Mouse (Mus musculus): Measurements from ENCODE around the gene Gm10277. TPM values are rescaled to one million over a fixed set of nuclear protein-coding genes. Genes with fewer than 3 reads are reported as not detected.

Gm10277 gene
- polyA plus RNA-seq, 1 experiment from 2014 or later: 0.26 TPM

DNA sequence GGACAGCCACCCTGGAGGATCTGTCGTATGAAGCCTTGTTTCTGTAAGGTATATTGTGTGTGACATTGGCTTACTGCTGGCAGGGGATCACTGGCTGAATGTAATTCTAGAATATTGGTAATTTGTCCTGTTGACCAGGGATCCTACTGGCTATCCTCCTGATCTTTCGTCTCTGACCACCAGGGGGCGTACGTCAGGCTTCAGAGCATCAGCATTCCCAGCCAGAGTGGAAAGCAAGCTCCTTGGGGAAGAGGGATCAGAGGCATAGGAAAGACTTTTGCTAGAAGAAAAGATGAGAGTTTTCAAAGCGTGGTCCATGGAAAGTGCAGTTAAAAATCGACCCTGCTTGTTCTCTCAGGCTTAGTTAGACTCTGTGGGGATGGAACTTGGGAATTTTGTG, 50.3 kb downstream of the Gm10277 start:
- Histone ChIP-seq H3K9ac (ENCODE audit: low read depth, low read length) (no peak overlapping the region), H3K27ac (replicated peaks; ENCODE audit: low read depth, low read length) (no peak overlapping the region), H3K27me3 (replicated peaks; ENCODE audit: control insufficient read depth, insufficient read depth, low read length) (no peaks in the 10 kb centered on the region), H3K36me3 (ENCODE audit: control insufficient read depth, insufficient read depth, low read length) (no peaks in the 10 kb centered on the region), H3K4me2 (ENCODE audit: low read depth, low read length) (no peak overlapping the region), H3K9me3 (ENCODE audit: control insufficient read depth, low read length) (no peaks in the 10 kb centered on the region), H3K4me1 (ENCODE audit: control insufficient read depth, insufficient read depth, low read length) (no peaks in the 10 kb centered on the region), H3K4me3 (ENCODE audit: low read depth, low read length) (no peak overlapping the region)
- DNase-seq (ENCODE audit: low spot score) (peak; percentile 90), ATAC-seq (ENCODE audit: low read depth) (no peak)
- 1% methylated on average over 6 of the region's 6 CpGs for WGBS

Other genes with a start within 250 kb of the Gm10277 start
- 19.1 and 19.6 TPM in 2 replicates for gene Taok1, start 179.9 kb downstream of the Gm10277 start, polyA plus RNA-seq (2014; fragmentation: Nextera tagmentation; extraction: Ambion mirVana)
- 4.6 and 6.5 TPM in 2 replicates for gene Nufip2, start 101.6 kb downstream of the Gm10277 start, polyA plus RNA-seq (2014; fragmentation: Nextera tagmentation; extraction: Ambion mirVana)
- not detected in 2 replicates for gene Cryba1, start 62.5 kb downstream of the Gm10277 start, polyA plus RNA-seq (2014; fragmentation: Nextera tagmentation; extraction: Ambion mirVana)
- 39.8 and 44.1 TPM in 2 replicates for gene Myo18a, start 24.5 kb downstream of the Gm10277 start, polyA plus RNA-seq (2014; fragmentation: Nextera tagmentation; extraction: Ambion mirVana)
- gene Pipox, start 106.3 kb upstream of the Gm10277 start, polyA plus RNA-seq (2014; fragmentation: Nextera tagmentation; extraction: Ambion mirVana): 1.5 and 1.8 TPM in 2 replicates
- 1.4 and 1.8 TPM in 2 replicates for gene Sez6, start 143.1 kb upstream of the Gm10277 start, polyA plus RNA-seq (2014; fragmentation: Nextera tagmentation; extraction: Ambion mirVana)
- 15.0 and 17.0 TPM in 2 replicates for gene Phf12, start 195.0 kb upstream of the Gm10277 start, polyA plus RNA-seq (2014; fragmentation: Nextera tagmentation; extraction: Ambion mirVana)
- 19.1 and 21.7 TPM in 2 replicates for gene Dhrs13, start 244.5 kb upstream of the Gm10277 start, polyA plus RNA-seq (2014; fragmentation: Nextera tagmentation; extraction: Ambion mirVana)

Measured in embryonic facial prominence, embryonic 14.5 days (tissue).